ENCODE assay signal across 11 mouse cellular contexts in genomic region chr16:44015416-44016158, GRCm38 (mm10). TPM values are rescaled to one million over a fixed set of nuclear protein-coding genes. Genes with fewer than 3 reads are reported as not detected.
DNase-seq lines count a peak whose midpoint lies in the region; ATAC-seq lines count a peak whose summit lies in the region.
"Had no signal": no experiment of that assay in that cellular context is flagged by ENCODE, and none has a peak within 500 bp of the region (broad histone marks: within the 10 kb centered on the region; RNA-seq: fewer than 3 reads in every experiment).

No protein-coding gene starts in this region.

- peak overlapping the region; percentile 69 for H3K4me2 ChIP-seq in heart, embryonic 12.5 days
- peak overlapping the region; percentile 50 for H3K4me2 ChIP-seq in lung, embryonic 15.5 days
- H3K4me2 ChIP-seq in intestine, embryonic 16.5 days (ENCODE audit: low read depth, low read length), result peak overlapping the region; percentile 44

- H3K27me3 ChIP-seq in heart, embryonic 12.5 days (replicated peaks), result no peaks in the 10 kb centered on the region
- H3K27me3 ChIP-seq in lung, embryonic 15.5 days, result no peaks in the 10 kb centered on the region
- no peaks in the 10 kb centered on the region for H3K27me3 ChIP-seq in intestine, embryonic 16.5 days (replicated peaks; ENCODE audit: control insufficient read depth, insufficient read depth, low read length)
- H3K27me3 ChIP-seq: forebrain, embryonic 13.5 days had no signal

- no peak overlapping the region for H3K27ac ChIP-seq in heart, embryonic 12.5 days (ENCODE audit: poor library complexity, severe bottlenecking)
- H3K27ac ChIP-seq in lung, embryonic 15.5 days, result peak overlapping the region; percentile 24; the same call in 1 of the 2 replicates
- no peak overlapping the region; the same call in 1 of the 2 replicates for H3K27ac ChIP-seq in intestine, embryonic 16.5 days (ENCODE audit: low read length)
- H3K27ac ChIP-seq: forebrain, embryonic 13.5 days had no signal

- no peak for ATAC-seq in heart, embryonic 12.5 days (ENCODE audit: insufficient number of reproducible peaks, low FRiP score)
- ATAC-seq in lung, embryonic 15.5 days (ENCODE audit: borderline replicate concordance, extremely low read depth, low FRiP score, low TSS enrichment), result no peak
- ATAC-seq in intestine, embryonic 16.5 days, result peak; percentile 11; the same call in 1 of the 2 replicates
- ATAC-seq: forebrain, embryonic 13.5 days had no signal

- peak overlapping the region; percentile 47 for H3K9ac ChIP-seq in heart, embryonic 12.5 days
- H3K9ac ChIP-seq in lung, embryonic 15.5 days, result 0 out of 2 replicates have a peak overlapping the region, but pooled peaks have one; percentile 19
- H3K9ac ChIP-seq in intestine, embryonic 16.5 days (ENCODE audit: low read depth, low read length), result peak overlapping the region; percentile 50
- H3K9ac ChIP-seq: forebrain, embryonic 13.5 days had no signal

- no peak for DNase-seq in heart, adult 9 months (ENCODE audit: low spot score in 2 of 2)
- DNase-seq in lung, postnatal 36 days, result no peak
- peak; percentile 9 for DNase-seq in naive thymus-derived CD4-positive, alpha-beta T cell, adult 2 months (ENCODE audit: low read depth)
- DNase-seq in urinary bladder, adult 2 months (ENCODE audit: low spot score), result no peak
- DNase-seq in layer of hippocampus, postnatal 10 days (ENCODE audit: low spot score in 2 of 2), result no peak
- DNase-seq: cerebellum, adult 9-11 months; right cerebral cortex, adult 18-20 months had no signal

- H3K36me3 ChIP-seq in heart, embryonic 12.5 days, result peaks cover 3% of the 10 kb centered on the region
- no peaks in the 10 kb centered on the region for H3K36me3 ChIP-seq in lung, embryonic 15.5 days
- H3K36me3 ChIP-seq in intestine, embryonic 16.5 days (ENCODE audit: control insufficient read depth, insufficient read depth, low read length), result no peaks in the 10 kb centered on the region

- WGBS in heart, embryonic 12.5 days, result 48% methylated on average over 16 of the region's 16 CpGs
- 38% methylated on average over 16 of the region's 16 CpGs for WGBS in lung, embryonic 15.5 days
- 52% methylated on average over 16 of the region's 16 CpGs for WGBS in intestine, embryonic 16.5 days

- H3K4me3 ChIP-seq in heart, embryonic 12.5 days, result peak overlapping the region; percentile 40
- H3K4me3 ChIP-seq in lung, embryonic 15.5 days, result peak overlapping the region; percentile 36
- H3K4me3 ChIP-seq in intestine, embryonic 16.5 days (ENCODE audit: low read length), result peak overlapping the region; percentile 48
- H3K4me3 ChIP-seq: forebrain, embryonic 13.5 days had no signal

- H3K9me3 ChIP-seq in heart, embryonic 12.5 days (replicated peaks), result 0 out of 2 replicates have a peak, but pooled peaks cover 4% of the 10 kb centered on the region
- no peaks in the 10 kb centered on the region for H3K9me3 ChIP-seq in lung, embryonic 15.5 days
- no peaks in the 10 kb centered on the region for H3K9me3 ChIP-seq in intestine, embryonic 16.5 days (ENCODE audit: control insufficient read depth, low read length)
- H3K9me3 ChIP-seq: forebrain, embryonic 13.5 days had no signal

- H3K4me1 ChIP-seq in heart, embryonic 12.5 days (replicated peaks), result peaks cover 18% of the 10 kb centered on the region
- H3K4me1 ChIP-seq in lung, embryonic 15.5 days, result peaks cover 13% of the 10 kb centered on the region
- peaks cover 8% of the 10 kb centered on the region for H3K4me1 ChIP-seq in intestine, embryonic 16.5 days (ENCODE audit: control insufficient read depth, insufficient read depth, low read length)
- H3K4me1 ChIP-seq: forebrain, embryonic 13.5 days had no signal

RNA-seq across cellular contexts. Expression of gene Zdhhc23, which starts 36.0 kb away (rescaled TPM):
- polyA plus RNA-seq in heart, embryonic 12.5 days (2016; fragmentation: Nextera tagmentation; extraction: Ambion mirVana), result 1.8 and 2.2 TPM in 2 replicates
- 1.4 TPM in 2 replicates for polyA plus RNA-seq in lung, embryonic 15.5 days (2015; fragmentation: Nextera tagmentation; extraction: Ambion mirVana)
- polyA plus RNA-seq in intestine, embryonic 16.5 days (2015; fragmentation: Nextera tagmentation; extraction: Ambion mirVana), result 1.9 and 2.1 TPM in 2 replicates
- 1.3 and 1.9 TPM in 2 replicates for polyA plus RNA-seq in urinary bladder, adult 2 months (2012; rRNA removed)
- total RNA-seq in layer of hippocampus, postnatal 10 days (2021), result 10 to 100 TPM; 45.4 to 50.5 TPM

RNA-seq across cellular contexts. Expression of gene Gramd1c, which starts 47.6 kb away (rescaled TPM):
- 7.6 and 9.3 TPM in 2 replicates for polyA plus RNA-seq in heart, embryonic 12.5 days (2016; fragmentation: Nextera tagmentation; extraction: Ambion mirVana)
- 6.7 and 7.0 TPM in 2 replicates for polyA plus RNA-seq in lung, embryonic 15.5 days (2015; fragmentation: Nextera tagmentation; extraction: Ambion mirVana)
- 7.8 and 8.8 TPM in 2 replicates for polyA plus RNA-seq in intestine, embryonic 16.5 days (2015; fragmentation: Nextera tagmentation; extraction: Ambion mirVana)
- 6.6 and 6.9 TPM in 2 replicates for polyA plus RNA-seq in urinary bladder, adult 2 months (2012; rRNA removed)
- total RNA-seq in layer of hippocampus, postnatal 10 days (2021), result 1 to 10 TPM; 5.8 to 6.2 TPM
